Mouse (Mus musculus) G1E-ER4 (cell line): Measurements from ENCODE around the gene Capn1. TPM values are rescaled to one million over a fixed set of nuclear protein-coding genes. Genes with fewer than 3 reads are reported as not detected.

Source experiments
- GATA1 ChIP-seq: IDR thresholded peaks from one replicate; pipeline ENCODE4 v1.8.0; 2012; ENCODE audit warnings: low read length, inconsistent platforms
- polyA plus RNA-seq: library from polyadenylated mRNA; stranded (reverse); fragments of >175 nt; gene quantifications from 2 replicates; pipeline ENCODE4 v1.2.3, GENCODE M21; 2012

The Capn1 gene
- polyA plus RNA-seq, 1 experiment, result 83.7 TPM

DNA sequence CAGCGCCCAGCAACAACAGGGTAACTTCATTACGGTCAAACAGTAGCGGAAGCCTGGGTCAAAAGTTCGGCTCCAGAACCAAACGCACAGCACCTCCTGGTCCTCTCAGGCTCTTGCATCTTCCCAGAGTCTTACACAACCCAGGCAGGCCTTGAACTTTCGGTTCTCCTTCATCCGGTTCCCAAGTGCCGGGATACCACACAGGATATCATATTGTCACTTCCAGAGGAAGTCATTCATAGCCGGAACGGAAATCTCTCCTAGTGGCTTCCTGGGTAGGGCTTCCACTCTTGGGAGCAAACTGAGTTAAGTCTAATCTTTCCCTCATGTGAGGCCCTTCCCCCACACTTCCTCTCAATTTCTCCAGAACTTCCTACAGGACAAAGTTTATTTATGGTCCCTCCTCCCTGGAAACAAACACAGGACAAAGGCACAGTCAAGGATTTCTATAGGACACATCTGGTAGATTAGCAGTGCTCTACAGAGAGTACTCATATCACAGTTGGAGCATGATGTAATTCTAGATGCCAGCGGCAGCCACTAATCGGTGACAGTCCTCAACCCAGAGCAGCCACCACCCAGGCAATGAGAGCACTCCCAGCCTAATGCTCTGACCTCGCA is 63.5 kb downstream of the Capn1 start:
- TF ChIP-seq GATA1, result no peak

- no peak for TF ChIP-seq GATA1
Measured at GRCm38 (mm10) chr19:5951631-5952030, 64.1 kb downstream of the Capn1 start.

- TF ChIP-seq GATA1, result no peak
Measured at GRCm38 (mm10) chr19:5950218-5950617, 65.5 kb downstream of the Capn1 start.

GRCm38 (mm10) chr19:5945891-5946290 is 69.8 kb downstream of the Capn1 start:
- no peak for TF ChIP-seq GATA1

- TF ChIP-seq GATA1, result no peak
Measured at GRCm38 (mm10) chr19:5945027-5945426, 70.7 kb downstream of the Capn1 start.

DNA sequence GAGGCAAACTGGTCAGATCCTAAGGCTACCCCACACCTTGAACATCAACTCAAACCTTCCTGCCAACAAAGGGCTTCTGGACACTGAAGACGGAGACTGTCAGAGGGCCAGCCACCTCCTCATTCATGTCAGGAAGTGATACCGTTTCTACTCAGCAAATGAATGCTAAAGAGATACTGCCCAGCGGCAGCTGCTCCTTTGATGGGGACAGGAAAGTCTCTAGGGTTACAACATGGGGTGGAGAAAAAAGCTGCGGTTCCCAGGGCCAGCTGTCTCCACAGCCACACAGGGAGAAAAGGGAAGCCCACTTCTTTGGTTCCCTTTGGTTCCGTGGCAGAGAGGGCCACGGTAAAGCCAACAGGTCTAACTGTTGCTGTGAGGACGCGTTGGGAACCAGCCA is 71.6 kb downstream of the Capn1 start:
- TF ChIP-seq GATA1, result no peak

DNA sequence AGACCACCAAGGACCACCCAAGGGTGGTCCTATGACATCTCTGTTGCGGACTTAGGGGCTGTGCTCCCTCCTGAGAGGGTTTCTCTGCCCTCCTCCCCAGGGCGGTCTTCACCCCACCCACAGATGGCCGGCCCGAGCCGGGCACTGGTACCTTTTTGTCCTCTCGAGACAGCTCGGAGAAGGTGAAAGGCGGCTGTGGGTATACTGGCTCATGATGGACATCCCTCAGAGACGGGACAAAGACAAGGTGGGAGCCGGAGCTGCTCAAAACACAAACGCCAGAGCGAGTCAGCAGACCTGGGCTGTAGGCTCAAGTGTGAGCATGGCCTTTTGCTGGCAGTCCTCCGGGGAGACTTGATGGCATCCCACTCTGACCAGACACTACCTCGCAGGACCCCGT is 72.3 kb downstream of the Capn1 start:
- no peak for TF ChIP-seq GATA1

DNA sequence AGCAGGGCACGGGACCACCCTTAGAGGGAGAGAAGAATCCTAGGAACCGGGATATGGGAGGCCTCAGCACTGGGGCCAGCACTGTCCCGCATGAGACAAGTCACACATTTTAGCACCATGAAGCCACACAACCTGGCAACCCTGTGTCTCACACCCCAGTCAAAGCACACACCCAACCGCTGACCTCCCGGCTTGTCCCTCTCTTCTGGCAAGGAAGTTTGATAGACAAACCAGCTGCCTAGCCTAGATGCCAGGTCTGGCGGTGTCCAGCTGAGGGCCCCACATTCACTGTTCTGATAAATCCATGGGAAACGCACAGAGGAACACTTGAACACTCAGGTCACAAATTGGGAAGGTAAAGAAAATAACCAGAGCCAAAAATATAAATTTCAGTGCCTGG is 73.1 kb downstream of the Capn1 start:
- TF ChIP-seq GATA1, result no peak

DNA sequence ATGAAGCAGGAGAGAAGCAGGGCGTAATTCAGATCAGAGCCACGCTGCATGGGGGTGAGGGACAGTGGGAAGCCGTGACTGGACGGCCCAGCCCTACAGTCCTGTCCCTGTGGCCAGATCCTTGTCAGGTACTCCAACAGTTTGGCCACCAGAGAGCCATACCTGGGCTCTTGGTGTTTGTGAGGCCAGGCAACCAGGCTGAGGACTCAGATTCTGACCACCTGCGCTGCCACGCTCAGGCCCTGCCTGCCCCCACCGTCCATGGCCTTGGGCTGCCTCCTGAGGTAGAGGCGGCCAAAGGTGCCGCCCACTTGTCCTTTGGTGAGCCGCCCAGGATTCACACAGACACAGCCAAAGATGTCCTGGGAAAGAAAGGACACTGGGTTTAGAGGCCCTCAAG is 75.0 kb downstream of the Capn1 start:
- TF ChIP-seq GATA1, result no peak

DNA sequence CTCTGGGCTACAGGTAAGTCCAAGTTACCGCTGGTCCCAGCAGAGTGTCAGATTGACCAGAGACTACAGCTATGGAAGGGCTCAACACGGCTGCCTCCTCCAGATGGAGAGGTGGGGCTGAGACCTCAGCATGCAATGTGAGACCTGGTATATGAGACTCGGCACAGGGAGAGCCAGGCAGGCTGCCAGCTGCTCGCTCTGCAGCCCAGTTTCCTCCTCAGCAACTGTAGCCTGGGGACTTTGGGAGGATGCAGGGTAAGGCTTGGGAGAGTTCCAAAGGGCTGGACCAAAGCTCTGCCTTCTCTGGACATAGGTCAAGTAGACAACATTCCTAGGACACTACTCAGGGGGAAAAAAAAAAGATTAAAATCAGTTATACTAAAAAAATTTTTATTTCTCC is 75.5 kb downstream of the Capn1 start:
- TF ChIP-seq GATA1, result no peak

DNA sequence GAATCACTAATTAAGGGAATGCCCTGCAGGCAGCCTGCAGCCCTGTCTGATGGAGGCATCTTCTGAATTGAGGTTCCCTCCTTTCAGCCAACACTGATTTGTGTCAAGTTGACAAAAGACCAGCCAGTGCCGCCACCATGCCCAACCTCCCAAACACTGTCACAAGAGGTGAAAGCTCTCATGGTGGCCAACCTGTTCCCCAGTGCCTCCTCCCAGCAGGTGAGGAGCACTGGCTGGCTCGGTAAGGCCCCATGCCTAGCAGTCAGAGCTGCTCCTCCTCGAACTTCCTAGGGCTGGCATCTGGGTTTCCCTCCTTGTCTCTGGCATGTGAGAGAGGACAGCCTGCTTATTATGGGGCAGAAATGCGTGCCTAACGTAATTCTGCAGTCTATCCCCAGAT is 76.0 kb downstream of the Capn1 start:
- TF ChIP-seq GATA1, result no peak

Other genes starting within 250 kb of the Capn1 start
- gene Scyl1, start 244.5 kb downstream of the Capn1 start, polyA plus RNA-seq, result 76.3 and 96.3 TPM in 2 replicates
- gene Frmd8, start 140.6 kb downstream of the Capn1 start, polyA plus RNA-seq, result 12.9 and 13.6 TPM in 2 replicates
- 0.15 and 0.64 TPM in 2 replicates for gene Slc25a45, start 138.1 kb downstream of the Capn1 start, polyA plus RNA-seq
- gene Tigd3, start 121.7 kb downstream of the Capn1 start, polyA plus RNA-seq, result 0.73 and 1.3 TPM in 2 replicates
- gene Dpf2, start 102.9 kb downstream of the Capn1 start, polyA plus RNA-seq, result 34.4 and 70.2 TPM in 2 replicates
- gene Cdc42ep2, start 91.1 kb downstream of the Capn1 start, polyA plus RNA-seq, result 0.39 and 0.43 TPM in 2 replicates
- gene Pola2, start 51.7 kb downstream of the Capn1 start, polyA plus RNA-seq, result 45.7 and 48.5 TPM in 2 replicates
- not detected in 2 replicates for gene Slc22a20, start 29.8 kb downstream of the Capn1 start, polyA plus RNA-seq
- gene Syvn1, start 30.7 kb upstream of the Capn1 start, polyA plus RNA-seq, result 90.1 and 101 TPM in 2 replicates
- gene Mrpl49, start 41.9 kb upstream of the Capn1 start, polyA plus RNA-seq, result 37.7 and 52.6 TPM in 2 replicates
- 3,884 and 3,991 TPM in 2 replicates for gene Fau, start 41.9 kb upstream of the Capn1 start, polyA plus RNA-seq
- gene Znhit2, start 45.3 kb upstream of the Capn1 start, polyA plus RNA-seq, result 98.9 and 102 TPM in 2 replicates
- 26.5 and 33.6 TPM in 2 replicates for gene Tm7sf2, start 52.5 kb upstream of the Capn1 start, polyA plus RNA-seq
- 39.5 and 65.2 TPM in 2 replicates for gene Vps51, start 61.3 kb upstream of the Capn1 start, polyA plus RNA-seq
- gene Tmem262, start 64.1 kb upstream of the Capn1 start, polyA plus RNA-seq, result not detected in 2 replicates
- 0.53 and 0.67 TPM in 2 replicates for gene Gm28374, start 66.4 kb upstream of the Capn1 start, polyA plus RNA-seq
- 61.7 and 75.6 TPM in 2 replicates for gene Zfpl1, start 69.1 kb upstream of the Capn1 start, polyA plus RNA-seq
- gene Cdca5, start 69.1 kb upstream of the Capn1 start, polyA plus RNA-seq, result 13.3 and 17.8 TPM in 2 replicates
- gene AC131692.1, start 78.5 kb upstream of the Capn1 start, polyA plus RNA-seq, result 3.5 and 4.9 TPM in 2 replicates
- 0.38 and 0.46 TPM in 2 replicates for gene Naaladl1, start 89.9 kb upstream of the Capn1 start, polyA plus RNA-seq
- gene Sac3d1, start 102.8 kb upstream of the Capn1 start, polyA plus RNA-seq, result 82.9 and 91.0 TPM in 2 replicates
- 89.0 and 122 TPM in 2 replicates for gene Snx15, start 112.4 kb upstream of the Capn1 start, polyA plus RNA-seq
- gene Batf2, start 125.1 kb upstream of the Capn1 start, polyA plus RNA-seq, result not detected in 2 replicates
- gene Arl2, start 125.7 kb upstream of the Capn1 start, polyA plus RNA-seq, result 81.6 and 111 TPM in 2 replicates
- gene Majin, start 168.5 kb upstream of the Capn1 start, polyA plus RNA-seq, result not detected in 2 replicates
- not detected in 2 replicates for gene Gpha2, start 210.5 kb upstream of the Capn1 start, polyA plus RNA-seq
- 10.7 and 14.2 TPM in 2 replicates for gene Ppp2r5b, start 220.0 kb upstream of the Capn1 start, polyA plus RNA-seq
- gene Atg2a, start 225.8 kb upstream of the Capn1 start, polyA plus RNA-seq, result 43.9 and 49.6 TPM in 2 replicates